Mouse (Mus musculus): ENCODE measurements around the gene Xirp2. TPM values are rescaled to one million over a fixed set of nuclear protein-coding genes. Genes with fewer than 3 reads are reported as not detected.
A peak's percentile ranks its signal among the peaks of the same experiment; 100 is the strongest.

Gene Xirp2
- total RNA-seq, 2 experiments from 2014 or later: not detected

DNA sequence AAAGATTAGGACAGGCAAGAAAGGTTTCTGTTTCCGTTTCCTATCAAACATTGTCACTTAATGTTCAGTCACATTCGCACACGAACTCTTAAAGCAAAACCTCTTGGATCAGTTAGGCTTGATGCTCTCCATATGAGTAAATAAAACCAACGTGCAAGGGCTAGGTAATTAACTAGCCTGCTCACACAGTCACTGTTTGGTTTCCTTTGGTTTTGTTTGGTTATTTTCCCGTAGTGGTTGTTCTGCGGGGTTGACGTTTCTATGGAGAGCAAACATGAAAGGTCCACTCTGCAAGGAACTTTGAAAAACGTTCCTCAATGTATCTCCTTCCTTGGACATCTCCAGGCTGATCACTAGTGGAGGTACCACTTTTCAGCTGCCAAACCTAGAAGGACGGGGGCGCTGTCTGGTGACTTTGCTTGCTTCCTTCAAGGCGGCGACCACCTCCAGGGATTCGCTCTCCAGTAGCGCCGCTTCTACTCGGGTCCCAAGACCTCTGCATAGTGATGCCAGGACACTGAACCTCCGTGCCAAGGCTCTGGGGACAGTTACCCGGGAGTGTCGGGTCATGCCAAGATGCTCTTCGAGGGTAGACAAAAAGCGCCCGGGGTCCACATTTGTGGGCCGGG, 119.2 kb downstream of the Xirp2 start:
- DNase-seq (ENCODE audit: low spot score in 2 of 2): peak; percentile 72 to 73

DNA sequence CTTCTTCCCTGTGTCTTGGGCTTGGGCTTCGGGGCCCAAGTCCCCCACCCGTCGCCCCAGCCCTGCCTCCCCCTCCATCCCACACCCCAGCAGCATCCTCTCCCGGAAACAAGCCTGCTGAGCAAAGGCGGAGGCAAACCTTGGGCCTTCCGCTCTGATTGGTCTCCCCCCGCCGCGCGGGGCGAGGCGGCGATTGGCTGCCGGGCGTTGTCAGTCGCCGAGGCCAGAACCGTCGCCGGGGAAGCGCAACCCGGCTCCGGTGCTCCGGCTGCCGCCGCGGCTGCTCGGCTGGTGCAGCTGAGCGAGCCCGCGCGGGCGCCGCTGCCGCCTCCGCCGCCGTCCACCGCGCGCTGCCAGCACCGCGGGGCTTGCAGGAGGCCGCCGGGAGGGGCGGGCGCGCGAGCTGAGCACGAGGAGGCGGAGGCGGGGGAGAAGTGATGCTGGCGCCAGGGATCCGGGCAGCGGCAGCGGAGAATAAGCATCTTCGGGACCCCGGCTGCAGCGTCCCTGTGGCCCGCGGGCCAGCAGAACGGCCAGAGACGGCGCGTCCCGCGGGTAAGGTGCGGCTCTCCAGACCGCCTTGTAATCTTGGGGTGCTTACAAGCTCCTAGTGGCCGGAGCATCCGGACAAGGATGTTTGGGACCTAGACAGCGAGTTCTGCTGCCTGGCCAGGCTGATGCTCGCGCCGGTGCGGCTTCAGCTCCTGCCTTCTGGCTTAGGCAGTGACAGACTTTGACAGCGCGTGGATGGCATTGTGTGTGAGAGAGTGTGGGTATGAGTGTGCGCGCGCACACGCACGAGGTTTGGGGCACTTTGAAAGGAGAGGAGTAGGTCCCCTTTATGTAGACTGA, 119.9 kb downstream of the Xirp2 start, which contains the start of gene B3galt1:
TSS of gene B3galt1 (plus strand) at position 392 of the 852 bp plus-strand sequence.
- DNase-seq (ENCODE audit: low spot score in 2 of 2): peak; percentile 91 to 95

GRCm38 (mm10) chr2:67566566-67566965, 120.8 kb downstream of the Xirp2 start:
- peak in 1 of 2 experiments; percentile 12 for DNase-seq (ENCODE audit: low spot score in 2 of 2)

- peak in 1 of 2 experiments; percentile 19 for DNase-seq (ENCODE audit: low spot score in 2 of 2)
Observed at GRCm38 (mm10) chr2:67567141-67567680, 121.4 kb downstream of the Xirp2 start.

Other genes with a start within 250 kb of the Xirp2 start
- gene Gm21830, start 32.3 kb upstream of the Xirp2 start, total RNA-seq (2021): not detected
- gene Gm26727, start 12.8 kb upstream of the Xirp2 start, total RNA-seq (2021): not detected
- 10 to 100 TPM; 85.3 to 88.1 TPM for gene B3galt1, start 119.9 kb downstream of the Xirp2 start, total RNA-seq (2021)